Mouse (Mus musculus): ENCODE data around the gene 1700020D05Rik. TPM values are rescaled to one million over a fixed set of nuclear protein-coding genes. Genes with fewer than 3 reads are reported as not detected.
"Not testable (repeated sequence)": the region's sequence is repeated elsewhere in the genome, so short reads cannot be mapped to it uniquely, and the experiment has no call there.

Gene 1700020D05Rik
- polyA plus RNA-seq, 1 experiment from 2014 or later = 0.31 TPM

DNA sequence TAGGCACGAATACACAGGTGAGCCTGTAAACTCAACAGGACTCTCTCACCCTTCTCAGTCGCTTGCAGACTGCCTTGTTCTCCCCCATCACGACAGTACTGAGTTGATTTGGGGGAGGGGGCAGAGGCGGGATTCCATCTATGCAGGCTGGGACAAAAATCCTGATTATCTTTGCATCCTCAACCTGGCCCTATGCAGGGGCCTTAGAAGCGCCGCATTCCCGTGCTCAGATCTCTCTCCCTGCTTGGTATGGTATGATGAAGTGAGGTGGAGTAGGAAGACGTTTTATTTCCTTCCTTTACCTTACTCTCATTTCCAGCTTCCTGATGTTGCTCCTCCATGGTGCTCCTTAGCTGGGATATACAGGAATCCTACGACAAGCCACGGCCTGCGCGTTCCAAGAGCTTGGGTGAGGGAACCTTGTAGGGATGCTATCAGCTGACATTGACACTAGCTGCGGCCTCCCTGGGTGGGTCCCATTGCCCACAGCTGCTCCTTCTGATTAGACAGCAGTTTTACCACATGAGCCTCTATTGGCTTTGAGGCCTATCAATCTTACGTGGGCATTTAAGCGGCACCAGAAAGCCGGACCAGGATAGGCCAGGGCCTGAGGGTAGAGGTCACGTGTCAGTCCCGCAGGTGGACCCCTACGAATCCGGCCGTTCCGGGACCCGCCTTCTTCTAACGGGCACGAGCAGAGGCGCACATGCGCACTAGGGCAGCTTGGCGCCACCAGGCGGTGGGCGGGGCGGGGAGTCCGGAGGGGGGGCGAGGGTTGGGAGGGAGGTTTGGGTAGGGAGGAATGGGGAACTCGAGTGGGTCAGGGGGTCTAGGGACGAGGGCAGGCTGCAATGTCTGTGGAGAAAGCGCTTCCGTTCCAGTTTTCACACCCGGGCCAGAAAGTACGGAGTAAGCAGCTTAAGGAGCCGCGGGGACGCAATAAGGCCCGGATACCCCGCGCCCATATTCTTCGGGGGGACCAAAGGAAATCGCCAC is 6.7 kb upstream of the 1700020D05Rik start, which contains the start of gene Snx32:
TSS of gene Snx32 (minus strand) at position 508 of the 996 bp plus-strand sequence.
- peak; percentile 94 for DNase-seq (ENCODE audit: low spot score)
- peaks cover 6% of the 10 kb centered on the region for H3K4me1 ChIP-seq (ENCODE audit: control insufficient read depth, insufficient read depth, low read length)
- 3% methylated on average over 47 of the region's 47 CpGs for WGBS
- peak within 1 kb of the TSS; percentile 75 for H3K4me2 ChIP-seq (ENCODE audit: low read depth)
- H3K9me3 ChIP-seq (ENCODE audit: control insufficient read depth, low read length) = no peaks in the 10 kb centered on the region
- H3K27me3 ChIP-seq (ENCODE audit: control insufficient read depth, insufficient read depth, low read length) = no peaks in the 10 kb centered on the region
- peak within 1 kb of the TSS; percentile 7; the same call in 1 of the 2 replicates for H3K27ac ChIP-seq (ENCODE audit: low read depth, low read length)
- peak within 1 kb of the TSS; percentile 46 for H3K4me3 ChIP-seq (ENCODE audit: low read depth, low read length)
- H3K36me3 ChIP-seq (ENCODE audit: control insufficient read depth, insufficient read depth, low read length) = no peaks in the 10 kb centered on the region
- H3K9ac ChIP-seq (ENCODE audit: low read length) = peak within 1 kb of the TSS; percentile 42
- peak; percentile 99 for ATAC-seq (ENCODE audit: insufficient read depth, low FRiP score, low TSS enrichment)

- H3K9me3 ChIP-seq (ENCODE audit: control insufficient read depth, low read length) = no peaks in the 10 kb centered on the region
- no peak for ATAC-seq (ENCODE audit: insufficient read depth, low FRiP score, low TSS enrichment)
- WGBS = 87% methylated on average over 2 of the region's 2 CpGs
Measured at GRCm38 (mm10) chr19:5500330-5500875, 3.2 kb downstream of the 1700020D05Rik start.

GRCm38 (mm10) chr19:5496052-5496370 is 7.6 kb downstream of the 1700020D05Rik start:
- no peak overlapping the region for H3K4me2 ChIP-seq (ENCODE audit: low read depth)
- WGBS = 87% methylated on average over 16 of the region's 16 CpGs
- H3K27ac ChIP-seq (ENCODE audit: low read depth, low read length) = no peak overlapping the region; the same call in 1 of the 2 replicates
- no peak overlapping the region for H3K4me3 ChIP-seq (ENCODE audit: low read depth, low read length)
- peaks cover 22% of the 10 kb centered on the region for H3K36me3 ChIP-seq (ENCODE audit: control insufficient read depth, insufficient read depth, low read length)
- no peaks in the 10 kb centered on the region for H3K27me3 ChIP-seq (ENCODE audit: control insufficient read depth, insufficient read depth, low read length)
- no peaks in the 10 kb centered on the region for H3K9me3 ChIP-seq (ENCODE audit: control insufficient read depth, low read length)
- ATAC-seq (ENCODE audit: insufficient read depth, low FRiP score, low TSS enrichment) = no peak
- no peak overlapping the region for H3K9ac ChIP-seq (ENCODE audit: low read length)
- peaks cover 8% of the 10 kb centered on the region; the same call in 1 of the 2 replicates for H3K4me1 ChIP-seq (ENCODE audit: control insufficient read depth, insufficient read depth, low read length)
- no peak for DNase-seq (ENCODE audit: low spot score)

More at GRCm38 (mm10) chr19:5500330-5500875, 3.2 kb downstream of the 1700020D05Rik start:
- Histone ChIP-seq H3K9ac (ENCODE audit: low read length) (no peak overlapping the region), H3K36me3 (ENCODE audit: control insufficient read depth, insufficient read depth, low read length) (peaks cover 8% of the 10 kb centered on the region; the same call in 1 of the 2 replicates), H3K4me3 (ENCODE audit: low read depth, low read length) (no peak overlapping the region), H3K27me3 (ENCODE audit: control insufficient read depth, insufficient read depth, low read length) (no peaks in the 10 kb centered on the region), H3K4me1 (ENCODE audit: control insufficient read depth, insufficient read depth, low read length) (no peaks in the 10 kb centered on the region), H3K4me2 (ENCODE audit: low read depth) (no peak overlapping the region), H3K27ac (ENCODE audit: low read depth, low read length) (no peak overlapping the region)
- DNase-seq (ENCODE audit: low spot score) = no peak

- Histone ChIP-seq H3K36me3 (ENCODE audit: control insufficient read depth, insufficient read depth, low read length) (peaks cover 22% of the 10 kb centered on the region), H3K4me3 (ENCODE audit: low read depth, low read length) (no peak overlapping the region), H3K27ac (ENCODE audit: low read depth, low read length) (no peak overlapping the region; the same call in 1 of the 2 replicates)
Measured at GRCm38 (mm10) chr19:5495353-5496051, 8.1 kb downstream of the 1700020D05Rik start.

DNA sequence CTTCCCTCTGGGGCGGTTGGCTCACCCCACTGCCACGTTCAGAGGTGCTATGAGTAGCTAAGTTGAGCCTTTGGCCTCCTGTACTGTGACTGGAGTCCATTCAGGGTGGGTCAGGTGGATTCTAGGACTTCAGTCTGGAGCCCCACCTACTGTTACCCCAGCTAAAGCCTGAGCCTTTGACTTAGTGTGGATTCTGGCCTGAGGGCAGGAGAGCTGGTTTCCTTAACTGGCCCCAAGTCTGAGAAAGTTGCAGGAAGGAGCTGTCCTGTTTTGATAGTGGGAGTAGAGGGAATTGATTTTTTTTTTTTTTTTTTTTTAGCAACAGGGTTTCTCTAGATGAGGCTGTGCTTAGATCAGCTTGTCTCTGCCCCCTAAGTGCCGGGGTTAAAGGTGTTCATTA is 9.3 kb downstream of the 1700020D05Rik start:
- no peak for ATAC-seq (ENCODE audit: insufficient read depth, low FRiP score, low TSS enrichment)
- no peak overlapping the region for H3K4me2 ChIP-seq (ENCODE audit: low read depth)
- WGBS = 87% methylated on average over 3 of the region's 3 CpGs

More at GRCm38 (mm10) chr19:5495353-5496051, 8.1 kb downstream of the 1700020D05Rik start:
- ATAC-seq (ENCODE audit: insufficient read depth, low FRiP score, low TSS enrichment) (no peak), DNase-seq (ENCODE audit: low spot score) (no peak)
- H3K9ac ChIP-seq (ENCODE audit: low read length) = no peak overlapping the region
- no peak overlapping the region for H3K4me2 ChIP-seq (ENCODE audit: low read depth)
- peaks cover 8% of the 10 kb centered on the region; the same call in 1 of the 2 replicates for H3K4me1 ChIP-seq (ENCODE audit: control insufficient read depth, insufficient read depth, low read length)
- H3K9me3 ChIP-seq (ENCODE audit: control insufficient read depth, low read length) = no peaks in the 10 kb centered on the region
- no peaks in the 10 kb centered on the region for H3K27me3 ChIP-seq (ENCODE audit: control insufficient read depth, insufficient read depth, low read length)
- WGBS = 86% methylated on average over 12 of the region's 12 CpGs

GRCm38 (mm10) chr19:5493301-5493721 is 10.3 kb downstream of the 1700020D05Rik start:
- not testable (repeated sequence) for H3K27me3 ChIP-seq (ENCODE audit: control insufficient read depth, insufficient read depth, low read length); H3K4me2 ChIP-seq (ENCODE audit: low read depth); DNase-seq (ENCODE audit: low spot score); H3K27ac ChIP-seq (ENCODE audit: low read depth, low read length); H3K4me3 ChIP-seq (ENCODE audit: low read depth, low read length); H3K9me3 ChIP-seq (ENCODE audit: control insufficient read depth, low read length); H3K9ac ChIP-seq (ENCODE audit: low read length); ATAC-seq (ENCODE audit: insufficient read depth, low FRiP score, low TSS enrichment)
- Histone ChIP-seq H3K4me1 (ENCODE audit: control insufficient read depth, insufficient read depth, low read length) (peaks cover 14% of the 10 kb centered on the region; the same call in 1 of the 2 replicates), H3K36me3 (ENCODE audit: control insufficient read depth, insufficient read depth, low read length) (peaks cover 22% of the 10 kb centered on the region)
- 66% methylated on average over 9 of the region's 9 CpGs for WGBS

More for the DNA sequence above, 9.3 kb downstream of the 1700020D05Rik start:
- H3K27me3 ChIP-seq (ENCODE audit: control insufficient read depth, insufficient read depth, low read length) = no peaks in the 10 kb centered on the region
- H3K36me3 ChIP-seq (ENCODE audit: control insufficient read depth, insufficient read depth, low read length) = peaks cover 22% of the 10 kb centered on the region
- no peaks in the 10 kb centered on the region for H3K9me3 ChIP-seq (ENCODE audit: control insufficient read depth, low read length)
- no peak overlapping the region for H3K27ac ChIP-seq (ENCODE audit: low read depth, low read length)
- H3K4me1 ChIP-seq (ENCODE audit: control insufficient read depth, insufficient read depth, low read length) = peaks cover 9% of the 10 kb centered on the region; the same call in 1 of the 2 replicates
- no peak overlapping the region for H3K4me3 ChIP-seq (ENCODE audit: low read depth, low read length)
- DNase-seq (ENCODE audit: low spot score) = no peak
- no peak overlapping the region for H3K9ac ChIP-seq (ENCODE audit: low read length)

- no peak for ATAC-seq (ENCODE audit: insufficient read depth, low FRiP score, low TSS enrichment)
- no peak for DNase-seq (ENCODE audit: low spot score)
- Histone ChIP-seq H3K9me3 (ENCODE audit: control insufficient read depth, low read length) (no peaks in the 10 kb centered on the region), H3K4me3 (ENCODE audit: low read depth, low read length) (no peak overlapping the region), H3K27ac (ENCODE audit: low read depth, low read length) (no peak overlapping the region), H3K9ac (ENCODE audit: low read length) (no peak overlapping the region), H3K4me2 (ENCODE audit: low read depth) (no peak overlapping the region), H3K36me3 (ENCODE audit: control insufficient read depth, insufficient read depth, low read length) (peaks cover 20% of the 10 kb centered on the region), H3K4me1 (ENCODE audit: control insufficient read depth, insufficient read depth, low read length) (peaks cover 14% of the 10 kb centered on the region; the same call in 1 of the 2 replicates), H3K27me3 (ENCODE audit: control insufficient read depth, insufficient read depth, low read length) (no peaks in the 10 kb centered on the region)
- 94% methylated on average over 4 of the region's 4 CpGs for WGBS
Measured at GRCm38 (mm10) chr19:5492641-5493040, 10.9 kb downstream of the 1700020D05Rik start.
